Mouse (Mus musculus) ovary, postnatal 36 days (tissue): Measurements from ENCODE around the gene Irak4.
A peak's percentile ranks its signal among the peaks of the same experiment; 100 is the strongest.

Experiments used
- DNase-seq: peaks from one replicate; pipeline ENCODE4 v3.0.0; 2022; ENCODE audit warnings: low spot score, mixed read lengths

The Irak4 gene

DNA sequence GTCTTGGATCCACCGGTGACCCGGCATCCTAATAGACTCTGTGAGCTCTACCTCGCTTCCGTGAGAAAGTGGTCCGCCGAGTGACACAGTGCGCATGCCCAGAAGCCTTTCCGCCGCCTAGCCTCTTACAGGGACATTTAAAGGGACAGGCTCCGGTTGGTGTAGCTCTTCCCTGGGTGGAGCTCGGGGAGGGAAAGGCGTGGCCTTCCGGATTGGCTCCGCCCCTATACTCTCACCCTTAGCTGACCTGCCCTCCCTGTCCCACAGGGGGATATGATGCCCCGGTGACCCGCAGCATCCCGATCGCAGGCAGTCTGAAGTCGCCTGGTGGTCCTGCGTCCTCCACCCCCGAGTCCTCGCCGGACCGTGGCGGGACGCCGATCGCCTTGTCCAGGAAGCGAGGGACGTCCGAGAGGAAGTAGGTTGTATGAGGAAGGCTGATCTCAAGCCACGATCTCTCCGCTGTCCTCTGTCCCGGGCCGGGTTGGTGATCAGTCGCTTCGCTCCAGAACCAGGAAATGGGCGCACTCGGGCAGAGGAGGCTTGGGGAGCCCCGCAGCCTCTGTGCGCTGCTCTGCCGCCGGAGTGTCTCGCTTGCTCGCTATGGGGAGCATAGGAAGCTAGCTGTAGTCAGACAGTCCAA lies at the start of gene Irak4, which contains the start of gene Pus7l:
Irak4 (plus strand) TSS at position 235 of the 643 bp plus-strand sequence.
Pus7l (minus strand) TSS at position 139 of the 643 bp plus-strand sequence.
- peak; percentile 90 for DNase-seq

DNA sequence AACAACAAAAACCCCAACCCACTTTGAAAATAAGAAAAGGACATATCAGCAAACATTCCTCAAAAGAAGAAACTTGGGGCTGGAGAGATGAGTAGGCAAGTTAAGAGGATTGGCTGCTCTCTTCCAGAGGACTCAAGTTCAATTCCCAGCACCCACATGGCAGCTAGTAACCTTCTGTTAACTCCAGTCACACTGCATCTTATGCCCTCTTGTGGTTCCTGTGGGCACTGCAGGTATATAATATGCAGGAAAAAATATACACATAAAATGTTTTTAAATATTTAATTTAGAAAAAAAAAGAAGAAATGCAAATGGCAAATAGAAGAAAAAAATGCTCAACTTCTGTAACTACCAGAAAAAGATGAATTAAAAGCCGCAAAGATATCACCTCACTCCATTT lies 49.0 kb upstream of the Irak4 start:
- no peak for DNase-seq

DNA sequence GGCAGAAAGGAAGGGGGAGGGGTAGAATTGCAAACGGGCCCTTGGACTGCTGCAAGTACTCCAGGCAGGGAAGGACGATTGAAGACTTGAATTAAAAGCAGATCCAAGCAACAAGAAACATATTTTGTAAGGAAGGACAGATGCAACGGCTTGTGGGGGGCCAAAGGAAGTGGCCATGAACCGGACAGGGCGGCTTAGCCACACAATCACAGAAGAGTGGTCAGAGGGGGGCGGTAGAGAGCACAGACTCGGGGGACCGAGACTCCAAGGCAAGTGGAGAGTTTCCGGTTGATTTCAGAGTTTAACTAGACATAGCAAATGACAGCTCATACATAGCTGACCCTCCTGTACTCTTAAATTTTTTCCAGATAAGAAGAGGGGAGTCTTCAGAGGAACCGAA lies 47.5 kb upstream of the Irak4 start:
- no peak for DNase-seq

DNA sequence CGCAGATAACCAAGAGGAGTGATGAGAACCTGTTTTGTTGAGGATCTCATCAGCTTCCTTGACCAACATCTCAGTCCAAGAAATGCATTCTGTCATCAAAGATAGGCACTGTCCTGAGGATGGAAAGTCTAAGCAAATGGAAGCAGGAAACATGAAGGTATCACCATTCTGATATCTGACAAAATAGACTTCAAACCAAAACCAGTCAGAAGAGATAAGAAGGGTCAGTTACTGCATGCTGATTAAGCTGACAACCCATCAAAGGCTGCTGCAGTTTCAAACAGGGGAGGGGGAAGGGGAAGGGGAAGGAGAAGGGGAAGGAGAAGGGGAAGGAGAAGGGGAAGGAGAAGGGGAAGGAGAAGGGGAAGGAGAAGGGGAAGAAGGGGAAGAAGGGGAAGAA lies 44.2 kb upstream of the Irak4 start:
- no peak for DNase-seq

DNA sequence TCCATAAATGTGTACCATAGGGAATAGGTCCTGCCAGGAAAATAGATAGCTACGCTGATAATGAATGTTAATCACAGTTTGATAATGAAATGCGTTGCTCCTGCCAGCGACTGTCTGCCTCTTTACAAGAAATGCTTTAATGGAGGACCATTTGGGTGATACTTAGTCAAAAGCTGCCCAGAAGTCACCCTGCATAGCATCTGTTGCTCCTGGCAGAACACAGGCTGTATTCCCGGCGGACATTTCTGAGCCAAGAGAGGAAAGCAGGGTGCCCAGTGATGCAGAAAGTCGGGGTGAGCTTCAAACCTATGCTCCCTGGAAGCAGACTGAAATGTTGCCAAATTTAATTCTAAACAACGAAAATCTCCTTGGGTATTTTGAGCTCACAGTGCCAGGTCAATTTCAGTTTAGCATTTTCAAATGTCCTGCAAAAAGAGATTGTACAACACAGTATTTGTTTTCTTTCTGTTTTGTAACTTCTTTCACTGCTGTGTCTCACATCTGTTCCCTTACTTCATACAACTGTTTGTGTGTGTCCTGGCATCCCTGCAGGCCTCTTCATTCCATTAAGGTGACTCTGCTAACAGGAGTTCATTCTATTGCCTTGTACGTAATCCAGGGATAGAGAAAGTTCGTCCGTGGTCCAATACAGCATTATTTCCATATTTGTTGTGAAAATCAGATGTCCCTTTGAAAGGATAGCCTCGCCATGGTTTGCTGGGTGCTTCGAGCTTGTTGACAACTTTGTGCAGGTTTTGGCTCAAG lies 39.8 kb upstream of the Irak4 start:
- DNase-seq = no peak

DNA sequence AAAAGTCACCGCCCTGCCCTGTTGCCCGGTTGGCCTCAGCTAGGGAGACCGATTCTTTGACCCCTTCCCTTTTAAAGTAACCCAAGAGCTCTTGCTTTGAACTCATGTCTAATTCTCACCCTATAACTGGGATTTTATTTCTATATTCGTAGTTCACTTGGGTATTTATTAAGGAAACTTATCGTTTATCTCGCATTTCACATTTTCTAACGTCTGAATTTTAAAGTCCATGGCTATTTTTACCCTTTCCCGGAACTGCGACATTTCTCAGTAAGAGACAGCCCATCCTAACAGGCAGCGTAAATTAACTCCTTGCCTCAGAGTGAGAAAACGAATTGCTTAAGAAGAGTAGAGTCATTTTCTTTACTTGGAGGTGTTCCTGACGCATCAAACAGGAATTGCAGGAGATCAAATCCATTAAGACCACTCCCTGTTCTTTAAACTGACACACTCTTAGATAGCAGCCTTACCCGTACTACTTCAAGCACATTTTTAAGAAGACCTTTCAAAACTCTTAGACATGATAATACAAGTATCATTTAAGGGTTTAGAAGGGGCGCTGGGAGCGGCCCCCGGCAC lies 25.4 kb upstream of the Irak4 start:
- no peak for DNase-seq

DNA sequence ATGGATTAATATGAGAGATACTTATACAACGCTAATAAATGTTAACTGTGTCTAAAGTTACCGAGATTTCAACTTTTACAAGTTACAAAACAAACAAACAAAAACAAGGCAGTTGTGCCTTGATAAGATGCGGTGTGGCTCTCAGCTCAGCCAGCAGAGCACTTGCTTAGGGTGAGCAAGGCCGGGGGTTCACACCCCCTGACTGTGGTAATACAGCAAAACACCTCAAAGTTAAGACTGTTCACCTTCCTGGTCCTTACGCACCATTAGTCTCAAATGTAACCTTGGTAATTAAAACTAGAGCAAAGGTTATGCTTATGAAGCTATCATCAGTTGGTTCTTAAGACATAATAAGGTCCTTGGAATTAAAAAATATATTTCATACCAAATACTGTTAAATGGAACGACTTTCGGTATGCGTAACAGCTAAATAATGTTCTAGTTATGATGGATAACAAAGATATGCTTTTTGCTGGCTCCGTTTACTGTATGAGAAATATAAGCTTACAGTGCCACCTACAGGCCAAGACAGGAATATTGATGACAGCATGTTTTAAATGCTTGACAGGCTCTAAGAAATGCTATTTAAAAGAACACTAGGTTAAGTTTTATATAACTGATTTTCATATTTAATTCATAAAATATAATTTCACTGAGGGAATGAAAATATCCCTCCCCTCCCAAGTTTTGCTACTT lies 23.1 kb upstream of the Irak4 start:
- no peak for DNase-seq

DNA sequence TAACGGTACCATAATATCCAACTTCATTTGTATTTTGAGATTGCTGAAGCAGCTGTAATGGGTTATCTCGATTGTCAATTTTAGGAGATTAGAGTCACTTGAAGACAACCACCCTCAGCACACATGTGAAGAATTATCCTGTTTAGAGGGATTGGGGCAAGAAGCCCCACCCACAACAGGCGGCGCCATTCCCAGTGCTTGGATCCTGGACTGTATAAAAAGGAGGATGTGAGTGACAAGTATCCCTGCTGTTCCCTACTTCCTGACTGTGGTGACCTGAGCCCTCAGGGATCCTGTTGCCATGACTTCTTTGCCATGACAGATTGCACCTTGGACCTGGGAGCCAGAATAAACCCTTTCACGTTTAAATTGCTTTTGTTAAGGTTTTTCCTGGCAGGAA lies 22.5 kb upstream of the Irak4 start:
- DNase-seq = no peak

DNA sequence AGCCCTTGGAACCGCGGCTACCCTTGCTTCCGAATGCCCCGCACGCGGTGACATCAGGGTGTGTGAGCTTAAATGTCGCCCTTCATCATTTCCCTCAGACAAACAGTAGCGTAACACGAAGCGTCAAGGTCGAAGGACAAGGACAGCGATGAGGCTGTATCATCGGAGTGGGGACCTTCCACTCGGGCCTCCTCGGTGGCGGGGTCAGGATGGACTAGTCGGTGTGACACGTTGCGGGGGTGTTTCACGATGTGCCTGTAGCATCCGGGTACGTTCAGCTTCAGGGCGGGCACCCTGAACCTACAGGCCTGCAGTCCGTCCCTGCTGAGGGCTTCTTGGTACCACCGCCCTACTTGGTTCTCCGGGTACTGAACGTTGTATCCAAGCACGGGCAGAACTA lies 20.2 kb upstream of the Irak4 start:
- no peak for DNase-seq

DNA sequence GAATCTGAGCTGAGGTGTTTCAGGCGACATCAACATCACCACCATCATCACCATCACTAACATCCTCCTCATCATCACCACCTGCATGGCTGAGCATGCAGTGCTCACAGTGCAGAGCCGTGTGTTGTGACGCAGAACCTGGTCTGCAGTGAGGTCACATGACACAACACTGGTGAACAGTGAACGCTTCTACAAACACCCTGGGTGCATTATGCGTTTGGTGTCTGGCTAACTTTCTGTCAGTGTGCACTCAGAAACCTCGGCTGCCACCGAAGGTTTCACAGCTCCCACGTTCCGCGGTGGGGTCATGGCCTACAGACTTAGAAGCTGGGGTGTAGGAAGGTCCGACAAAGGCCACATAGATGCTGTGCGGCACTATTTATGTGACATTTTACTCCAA lies 18.5 kb upstream of the Irak4 start:
- DNase-seq = no peak

DNA sequence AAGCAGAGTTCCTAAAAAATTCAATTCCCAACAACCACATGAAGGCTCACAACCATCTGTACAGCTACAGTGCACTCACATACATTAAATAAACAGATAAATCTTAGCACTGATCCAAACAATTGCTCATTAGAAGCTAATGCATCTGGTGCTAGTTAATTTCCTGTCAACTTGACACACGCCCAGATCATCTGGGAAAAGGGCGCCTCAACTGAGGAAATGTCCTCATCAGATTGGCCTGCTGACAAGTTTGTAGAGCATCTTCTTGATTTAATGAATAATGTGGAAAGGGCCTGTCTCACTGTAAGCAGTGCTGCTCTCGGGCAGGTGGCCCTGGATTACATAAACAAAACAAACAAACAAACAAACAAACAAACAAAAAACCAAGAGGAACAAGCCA lies 12.9 kb upstream of the Irak4 start:
- no peak for DNase-seq

DNA sequence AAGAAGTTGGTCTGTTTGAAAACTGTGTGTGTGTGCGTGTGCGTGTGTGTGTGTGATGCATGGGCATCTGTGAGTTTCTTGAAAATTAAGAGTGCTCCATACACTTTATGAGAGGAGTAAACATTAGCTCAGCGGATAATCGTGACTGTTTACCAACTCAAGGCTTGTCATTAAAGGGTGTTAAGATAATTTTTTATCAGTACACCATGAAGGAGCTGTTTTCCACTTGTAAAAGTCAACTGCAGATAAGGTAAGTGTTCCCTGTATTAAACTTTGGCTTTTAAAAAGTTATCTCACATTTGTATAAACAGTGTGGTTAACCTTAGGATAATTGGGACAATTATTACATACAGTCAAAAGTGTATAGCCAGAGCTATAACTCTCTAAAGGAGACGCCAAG lies 11.1 kb upstream of the Irak4 start:
- DNase-seq = no peak

DNA sequence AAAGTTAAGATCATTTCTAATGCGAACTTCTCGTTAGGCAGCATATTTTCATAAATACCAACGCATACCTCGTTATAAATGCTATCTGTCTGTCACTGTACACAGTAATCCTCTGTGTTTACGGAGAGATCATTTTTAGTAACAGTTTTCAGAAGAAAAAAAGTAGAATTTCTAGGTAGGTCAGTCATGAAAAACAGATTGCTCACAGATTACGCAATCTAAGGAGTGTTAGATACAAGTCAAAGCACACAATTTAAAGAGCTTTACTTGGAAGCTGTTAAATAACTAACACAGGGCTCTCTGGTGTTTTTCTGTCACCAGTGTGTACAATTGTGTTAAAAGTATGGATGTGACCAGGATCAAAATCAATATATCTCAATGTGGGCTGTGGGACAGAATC lies 10.5 kb upstream of the Irak4 start:
- DNase-seq = no peak

DNA sequence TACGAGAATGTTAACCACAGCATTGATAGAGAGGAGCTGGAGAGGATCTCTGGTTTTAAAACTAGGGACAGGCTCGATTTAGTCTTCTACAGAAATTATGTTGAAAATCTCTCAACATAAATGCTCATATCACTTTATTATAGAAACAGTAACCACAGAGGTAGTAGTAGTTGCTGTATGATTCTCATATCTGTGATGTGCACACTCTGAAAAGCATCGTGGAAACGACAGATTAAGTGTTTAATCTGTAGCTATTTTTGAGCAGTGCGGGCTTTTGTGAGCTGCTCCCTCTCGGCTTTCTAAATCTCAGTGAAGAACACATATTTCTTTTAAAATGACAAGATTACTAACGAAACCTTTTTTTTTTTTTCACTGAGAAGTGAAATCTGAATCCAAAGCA lies 7.9 kb upstream of the Irak4 start:
- no peak for DNase-seq

DNA sequence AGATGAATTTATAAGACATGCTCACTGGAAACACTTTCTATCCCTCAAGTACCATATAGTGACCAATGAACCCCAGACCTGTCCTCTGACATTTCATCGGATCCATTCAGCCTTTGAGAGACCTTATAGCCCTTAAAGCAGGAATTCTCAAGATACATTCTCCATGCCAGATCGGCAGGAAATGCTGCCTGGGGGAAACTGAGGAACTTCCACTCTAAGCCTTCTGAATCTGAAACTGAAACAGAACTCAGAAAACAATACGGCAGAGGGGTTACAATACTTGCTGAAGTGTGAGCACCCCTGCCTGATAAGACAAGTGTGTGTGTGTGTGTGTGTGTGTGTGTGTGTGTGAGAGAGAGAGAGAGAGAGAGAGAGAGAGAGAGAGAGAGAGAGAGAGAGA lies 4.1 kb upstream of the Irak4 start:
- DNase-seq = no peak

DNA sequence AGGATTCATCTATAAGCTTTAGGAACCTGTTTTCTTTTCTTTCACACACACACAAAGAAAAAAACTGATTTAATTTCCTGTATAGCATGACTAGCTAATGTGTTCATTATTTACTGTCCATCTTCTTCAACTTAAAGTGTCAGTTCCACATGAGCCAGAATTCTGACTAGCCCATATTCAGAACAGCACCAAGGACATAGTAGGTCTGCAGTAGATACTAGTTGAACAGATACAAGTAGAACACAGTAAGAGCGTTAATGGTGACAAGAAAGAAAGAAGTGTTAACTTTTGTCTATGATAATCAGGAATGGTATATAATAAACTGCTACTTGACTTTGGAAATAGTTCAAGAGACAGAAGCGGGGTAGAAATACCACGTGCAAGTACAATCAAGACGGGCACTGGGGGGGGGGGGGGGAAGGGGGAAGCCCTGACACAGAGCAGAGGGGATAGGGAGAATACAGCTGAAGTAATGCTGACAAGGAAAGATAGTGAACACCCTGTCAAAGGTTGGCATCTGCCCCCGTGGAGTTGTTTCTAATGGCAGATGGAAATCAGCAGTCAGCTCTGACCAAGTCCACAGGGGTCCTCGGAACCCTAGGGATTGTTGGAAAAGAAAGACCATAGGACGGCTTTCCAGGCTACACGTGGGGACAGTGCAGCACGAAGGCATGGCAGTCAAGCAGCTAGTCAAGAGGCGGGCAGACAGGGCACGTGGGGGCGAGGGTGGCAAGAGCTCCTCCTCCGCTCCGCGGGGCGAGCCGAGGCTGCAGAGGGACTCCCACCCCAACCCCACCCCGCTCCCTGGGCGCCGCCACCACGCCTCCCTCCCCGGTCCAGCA lies 655 bp upstream of the Irak4 start:
- no peak for DNase-seq

DNA sequence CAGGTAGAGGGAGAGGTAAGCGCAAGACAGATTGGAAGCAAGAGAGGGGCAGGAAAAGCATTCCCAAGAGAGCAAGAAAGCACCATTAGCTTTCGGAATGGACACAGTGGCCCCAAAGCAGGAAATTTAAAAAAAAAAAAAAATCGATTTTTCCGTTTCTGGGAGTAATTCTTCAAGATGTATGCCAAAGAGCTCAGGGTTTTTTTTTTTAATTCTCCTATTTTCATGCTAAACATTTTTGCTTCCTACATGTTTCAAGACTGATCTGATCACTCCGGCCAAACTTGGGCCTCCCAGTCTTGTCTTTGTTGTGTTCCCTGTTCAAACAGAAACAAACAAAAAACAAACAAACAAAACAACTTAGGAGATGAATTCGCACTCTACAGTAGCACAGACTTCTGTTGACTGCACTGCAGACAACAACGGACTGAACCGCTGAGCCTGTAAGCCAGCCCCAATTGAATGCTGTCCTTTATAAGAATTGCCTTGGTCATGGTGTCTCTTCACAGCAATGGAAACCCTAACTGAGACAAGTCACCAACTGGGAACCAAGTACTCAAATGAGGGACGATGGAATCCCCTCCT lies 701 bp downstream of the Irak4 start:
- DNase-seq = no peak

DNA sequence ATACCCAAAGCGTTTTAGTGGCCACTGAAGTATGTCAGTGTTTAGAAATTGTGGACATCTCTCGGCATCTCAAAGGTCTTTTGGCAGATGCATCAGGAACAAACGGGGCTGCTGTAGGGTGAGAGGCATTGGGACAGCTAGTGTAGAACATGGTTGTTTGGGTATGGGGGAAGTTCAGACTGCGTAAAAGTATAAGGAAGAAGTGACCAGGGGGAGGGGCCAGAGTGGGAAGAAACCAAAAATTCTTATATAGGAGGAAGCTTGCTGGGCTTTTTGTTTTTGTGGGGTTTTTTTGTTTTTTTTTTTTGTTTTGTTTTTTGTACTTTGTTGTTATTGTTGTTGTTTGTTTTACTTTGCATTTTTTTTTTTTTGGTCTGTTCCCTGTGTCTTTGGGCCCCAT lies 1.4 kb downstream of the Irak4 start:
- no peak for DNase-seq

DNA sequence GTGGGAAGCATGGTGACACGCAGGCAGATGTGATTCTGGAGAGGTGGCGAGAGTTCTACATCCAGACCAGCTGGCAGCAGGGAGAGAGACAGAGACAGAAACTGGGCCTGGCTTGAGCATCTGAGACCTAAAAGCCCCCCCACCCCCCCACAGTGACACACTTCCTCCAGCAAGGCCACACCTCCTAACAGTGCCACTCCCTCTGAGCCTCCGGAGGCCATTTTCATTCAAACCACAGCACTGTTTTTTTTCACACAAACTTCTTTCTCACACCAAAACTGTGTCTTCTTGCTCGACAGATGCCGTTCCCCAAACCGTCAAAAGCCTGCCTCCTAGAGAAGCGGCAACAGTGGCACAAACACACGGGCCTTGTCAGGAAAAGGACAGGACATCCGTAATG lies 10.1 kb downstream of the Irak4 start:
- DNase-seq = no peak

DNA sequence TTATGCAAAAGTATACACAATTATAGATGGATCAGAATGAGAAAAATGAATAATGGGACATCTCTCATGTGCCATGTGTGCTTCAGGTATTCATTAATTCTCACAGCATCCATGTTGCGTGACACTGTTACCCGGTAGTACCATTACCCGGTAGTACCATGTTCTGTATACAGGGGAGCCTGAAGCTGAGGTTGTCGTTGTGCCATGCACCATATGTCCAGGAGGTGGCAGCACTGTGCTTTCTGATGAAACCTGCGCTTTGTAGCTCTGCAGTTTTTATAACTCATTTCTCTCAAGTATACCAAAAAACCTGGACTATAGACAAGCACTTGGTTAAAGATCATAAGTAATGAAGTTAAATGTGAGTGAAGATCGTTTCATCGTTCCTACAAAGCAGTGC lies 14.0 kb downstream of the Irak4 start:
- DNase-seq = peak; percentile 78

DNA sequence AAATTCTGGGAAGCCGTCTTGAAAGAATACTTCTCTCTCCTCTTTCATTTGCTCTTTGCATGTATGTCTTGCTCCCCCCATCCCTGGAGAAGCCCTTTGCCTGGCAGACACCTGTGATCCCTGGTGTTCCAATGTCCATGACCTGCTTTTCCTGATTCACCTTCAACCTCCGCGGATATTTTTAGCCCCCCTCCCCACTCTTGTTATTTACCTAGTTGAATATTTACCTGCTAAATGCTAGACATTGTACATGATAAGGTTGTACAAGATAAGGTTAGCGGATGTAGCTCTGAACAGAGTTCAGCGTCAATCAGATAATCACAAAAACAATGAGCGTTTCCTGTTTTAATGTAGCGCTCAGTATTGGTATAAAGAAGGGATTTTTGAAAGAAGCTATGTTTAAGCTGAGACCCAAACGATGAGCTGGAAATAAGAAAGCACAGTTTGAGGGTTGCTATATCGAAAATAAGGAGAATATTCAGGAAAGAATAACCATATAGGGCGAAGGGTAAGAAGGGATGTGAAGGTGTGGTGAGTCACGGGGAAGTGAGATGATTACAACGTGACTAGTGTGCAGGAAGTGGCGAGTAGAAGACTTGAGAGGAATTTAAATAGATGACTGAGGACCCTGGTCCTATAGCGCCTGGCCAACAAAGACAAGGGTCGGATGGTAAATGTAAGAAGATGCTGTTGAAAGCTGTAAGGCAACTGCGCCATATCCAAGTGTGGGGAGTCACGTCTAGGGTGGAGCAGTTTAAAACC lies 15.6 kb downstream of the Irak4 start:
- no peak for DNase-seq
